Mouse (Mus musculus): ENCODE measurements around the gene Sh3glb1.

DNA sequence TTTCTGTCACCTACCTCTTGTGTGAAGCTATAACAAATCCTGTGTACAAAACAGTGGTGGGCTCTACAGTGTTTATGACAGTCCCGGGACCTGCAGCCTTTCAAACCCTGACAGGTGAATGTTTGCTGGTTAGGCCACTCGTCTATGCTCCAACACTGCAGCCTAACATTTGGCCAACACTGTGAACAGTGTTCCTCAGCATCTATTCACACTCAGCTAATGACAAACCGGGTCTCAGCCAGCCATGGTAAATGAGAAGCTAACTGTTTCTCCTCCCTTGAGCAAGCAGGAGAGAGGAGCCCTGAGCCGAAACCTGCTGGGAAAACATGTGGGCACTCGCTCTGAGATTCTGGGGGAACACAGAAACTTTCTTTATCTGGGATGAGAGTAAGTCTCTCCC lies 84.9 kb downstream of the Sh3glb1 start:
- TF ChIP-seq IRF4 (IDR thresholded peaks at IDR 0.05; ENCODE audit: low read depth, low read length) = no peak
- TF ChIP-seq CTCF (conservative IDR thresholded peaks at IDR 0.05 in 1 of 2, IDR thresholded peaks at IDR 0.05 in 1 of 2; ENCODE audit: low read depth in 2 of 2, low read length in 2 of 2) = no peak
- no peak for TF ChIP-seq USF1 (IDR thresholded peaks at IDR 0.05; ENCODE audit: low read depth, low read length)
- TF ChIP-seq CHD2 (IDR thresholded peaks at IDR 0.05; ENCODE audit: low read length) = no peak
- TF ChIP-seq E2F4 (IDR thresholded peaks at IDR 0.05; ENCODE audit: insufficient replicate concordance, low read depth, low read length) = no peak
- no peak for TF ChIP-seq EP300 (IDR thresholded peaks at IDR 0.05; ENCODE audit: low read length)

Data from CH12.LX (cell line).